Mouse (Mus musculus) layer of hippocampus, postnatal 14 days (tissue): ENCODE data around the gene Odf3. TPM values are rescaled to one million over a fixed set of nuclear protein-coding genes. Genes with fewer than 3 reads are reported as not detected.

ENCODE experiments used
- DNase-seq, 2 experiments: peaks; one replicate each; pipeline ENCODE4 v3.0.0; 2021 to 2022; ENCODE audit warnings: low spot score in 2 of 2, mixed read lengths in 1 of 2
- long read RNA-seq, 2 experiments: library from polyadenylated mRNA; stranded (forward); transcript quantifications; one replicate each; pipeline ENCODE4 v2.0.0; 2021
- total RNA-seq, 2 experiments: library from RNA; stranded (reverse); gene quantifications; 2 replicates each; pipeline ENCODE4 v1.2.3; 2021

Odf3 gene
- total RNA-seq = not detected
- long read RNA-seq, experiment 1 = 0 reads
- long read RNA-seq, experiment 2, partial matches to known transcripts = 0 of 2 reads
- long read RNA-seq, experiment 2, other reads (novel, unspliced or antisense) = 2 of 2 reads

DNA sequence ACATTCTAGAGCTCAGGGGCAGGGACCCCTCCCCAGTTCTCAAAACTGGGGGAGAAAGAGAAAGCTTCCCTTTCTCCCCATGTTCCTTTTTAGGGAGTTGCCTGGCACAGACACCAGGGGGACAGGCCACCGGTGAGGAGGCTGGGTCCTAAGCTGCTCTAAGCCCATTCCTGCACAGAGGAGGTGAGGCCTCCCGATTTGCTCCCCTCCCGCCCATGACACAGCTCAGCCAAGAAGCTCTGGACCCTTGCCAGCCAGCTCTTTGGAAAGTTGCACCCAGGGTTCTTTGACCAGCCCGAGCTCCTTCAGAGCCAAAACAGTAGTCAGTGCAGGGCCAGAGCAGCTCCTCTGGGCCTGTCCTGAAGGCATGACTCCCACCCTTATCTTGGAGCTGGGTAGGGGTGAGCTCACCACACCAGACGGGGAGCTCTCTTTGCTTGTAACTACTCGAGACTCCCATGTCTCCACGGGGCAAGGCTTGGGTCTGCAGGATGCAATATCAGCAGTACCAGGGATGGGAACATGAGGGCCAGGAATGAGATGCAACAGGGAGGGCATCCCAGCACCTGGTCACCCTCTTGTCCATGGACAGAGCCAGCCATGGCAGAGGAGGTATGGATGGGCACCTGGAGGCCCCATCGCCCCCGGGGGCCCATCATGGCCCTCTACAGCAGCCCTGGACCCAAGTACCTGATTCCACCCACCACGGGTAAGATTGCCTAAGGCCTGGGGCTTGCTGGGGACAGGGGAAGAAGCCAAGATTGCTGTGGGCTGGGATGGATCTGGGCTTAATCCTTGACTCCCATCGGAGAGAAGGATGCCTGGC is at the start of gene Odf3:
Gene Odf3, plus strand, starts transcription at position 51 of the 826 bp plus-strand sequence.
- peak in 1 of 2 experiments; percentile 41 for DNase-seq

DNA sequence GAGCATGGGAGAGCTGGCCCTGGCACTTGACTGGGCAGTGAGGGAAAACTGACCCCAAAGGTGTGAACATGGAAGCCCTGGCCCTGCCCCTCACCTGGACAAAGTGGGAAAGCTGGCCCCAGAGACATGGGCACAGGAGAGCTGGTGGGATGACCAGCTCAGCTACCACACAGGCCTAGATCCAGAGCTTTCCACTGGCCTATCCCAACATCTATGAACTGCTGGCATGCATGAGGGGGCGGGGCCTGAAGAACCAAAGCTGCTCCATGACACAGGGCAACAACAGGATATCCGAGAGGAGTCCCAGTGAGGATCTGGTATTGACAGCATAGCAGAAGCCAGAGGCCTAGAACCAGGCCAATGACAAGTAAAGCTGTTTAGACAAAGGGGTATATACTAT is 49.4 kb upstream of the Odf3 start:
- no peak for DNase-seq

DNA sequence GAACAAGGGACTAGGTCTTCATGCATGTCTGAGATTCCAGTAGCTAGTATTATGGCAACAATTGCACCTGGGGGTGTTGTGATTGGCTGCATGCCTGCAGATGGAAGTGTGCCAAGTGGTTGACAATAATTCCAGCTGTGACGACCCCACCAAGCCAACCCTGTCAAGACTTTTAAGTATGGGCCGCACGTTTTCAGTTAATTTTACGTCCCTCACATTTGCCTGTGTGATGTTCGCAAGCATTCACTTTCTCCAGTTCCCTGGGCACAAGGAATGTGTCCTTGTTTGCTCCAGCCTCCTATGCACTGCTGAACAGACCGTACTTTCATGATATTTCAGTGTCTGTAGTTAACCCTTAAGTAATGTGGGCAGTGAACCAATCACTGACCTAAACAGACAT is 45.0 kb upstream of the Odf3 start:
- DNase-seq = no peak

DNA sequence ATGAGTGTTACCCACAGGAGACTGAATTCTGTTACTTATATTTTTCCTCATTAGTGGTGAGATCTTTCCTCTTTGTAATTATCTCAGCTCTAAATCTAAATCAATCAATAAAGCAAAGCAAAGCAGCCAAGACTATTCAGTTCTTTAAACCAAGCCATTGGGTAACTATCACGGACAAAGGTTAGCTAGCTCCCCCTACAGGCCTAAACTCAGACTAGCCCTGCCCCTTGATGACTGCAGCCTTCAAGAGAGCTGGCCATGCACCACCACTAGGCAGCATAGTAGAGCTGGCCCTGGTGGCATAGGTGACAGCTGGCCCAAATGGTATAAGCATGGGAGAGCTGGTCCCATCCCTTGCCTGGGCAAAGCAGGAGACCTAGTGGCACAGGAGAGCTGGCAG is 41.9 kb upstream of the Odf3 start:
- peak; percentile 32 to 47 for DNase-seq

DNA sequence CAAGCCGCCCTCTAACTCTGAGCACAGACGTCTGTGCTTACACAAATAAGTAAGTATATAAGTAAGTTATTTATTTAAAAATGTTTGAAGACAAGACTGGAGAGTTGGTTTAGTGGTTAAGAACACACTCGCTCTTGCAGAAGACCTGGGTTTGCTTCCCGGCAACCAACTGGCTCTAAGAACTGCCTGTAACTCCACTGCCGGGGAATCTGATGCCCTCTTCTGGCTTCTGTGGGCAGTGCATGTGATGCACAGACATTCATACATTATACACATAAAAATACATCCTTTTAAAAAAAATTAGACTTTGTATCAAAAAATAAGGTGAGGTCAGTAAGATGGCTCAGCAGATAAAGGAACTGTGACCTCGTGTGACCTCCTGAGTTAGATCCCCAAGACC is 37.1 kb upstream of the Odf3 start:
- DNase-seq = no peak

DNA sequence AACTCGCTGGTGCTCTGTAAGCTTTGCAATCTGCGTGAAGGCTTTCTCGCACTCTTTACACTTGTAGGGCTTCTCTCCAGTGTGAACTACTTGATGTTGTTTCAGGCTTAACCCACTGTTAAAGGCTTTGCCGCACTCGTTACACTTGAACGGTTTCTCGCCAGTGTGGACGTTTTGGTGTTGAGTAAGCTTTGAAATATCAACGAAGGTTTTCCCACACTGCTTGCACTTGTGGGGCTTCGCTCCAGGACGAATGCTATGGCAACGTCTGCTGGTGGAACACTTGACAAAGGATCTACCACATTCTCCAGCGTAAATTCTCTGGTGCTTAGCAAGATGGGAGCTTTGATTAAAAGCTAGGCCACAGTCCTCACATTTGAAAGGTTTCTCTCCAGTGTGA is 35.9 kb upstream of the Odf3 start:
- DNase-seq = peak; percentile 24 to 55

DNA sequence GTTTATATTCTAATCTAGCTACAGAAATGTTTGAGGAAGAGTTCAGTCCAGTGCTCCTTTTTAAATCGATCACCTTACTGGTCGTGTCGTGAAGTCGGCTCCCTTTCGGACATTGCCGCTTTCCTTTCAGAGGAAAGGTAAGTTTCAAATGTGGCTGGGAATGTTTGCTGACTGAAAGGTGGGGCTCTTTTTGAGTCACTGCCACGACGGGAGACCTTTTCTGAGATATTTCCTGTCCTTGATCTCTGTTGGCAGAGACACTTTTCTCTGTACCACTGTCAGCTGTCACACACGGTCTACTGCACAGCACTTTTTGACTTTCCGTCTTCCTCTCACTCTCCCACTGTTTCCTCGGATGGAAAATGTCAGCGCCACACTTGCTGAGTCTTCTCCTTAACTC is 34.8 kb upstream of the Odf3 start:
- no peak for DNase-seq

DNA sequence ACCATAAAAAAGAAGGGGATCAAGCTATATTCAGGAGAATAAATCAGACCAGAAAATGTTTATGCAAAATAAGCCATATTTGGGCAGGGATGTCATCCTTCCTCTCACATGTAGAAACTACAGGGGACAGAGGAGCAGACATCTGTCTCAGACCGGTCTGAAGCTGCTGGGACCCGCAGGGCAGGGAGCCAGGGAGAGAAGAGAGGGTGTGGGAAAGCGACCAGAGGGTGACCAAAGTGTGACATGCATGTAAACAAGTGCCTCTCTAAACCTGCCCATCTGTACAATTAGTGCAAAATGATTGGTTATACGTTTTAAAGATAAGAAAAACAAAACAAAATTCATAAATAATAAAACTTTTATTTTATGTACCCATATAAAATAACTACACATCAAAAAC is 27.4 kb upstream of the Odf3 start:
- DNase-seq = no peak

DNA sequence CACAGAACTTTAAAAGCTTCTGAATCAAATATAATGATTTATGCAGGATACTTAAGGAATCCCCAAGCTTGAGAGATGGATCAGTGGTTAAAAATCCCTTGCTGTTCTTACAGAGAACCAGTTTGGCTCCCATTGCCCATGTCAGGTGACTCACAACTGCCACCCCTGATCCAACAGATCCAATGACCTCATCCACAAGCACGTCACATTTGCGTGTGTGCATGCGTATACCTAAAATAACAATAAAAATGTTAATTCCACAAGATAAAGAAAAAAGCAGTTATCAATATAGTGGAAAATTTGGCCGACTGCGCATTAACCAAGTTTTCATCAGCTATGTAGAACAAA is 26.3 kb upstream of the Odf3 start:
- no peak for DNase-seq

DNA sequence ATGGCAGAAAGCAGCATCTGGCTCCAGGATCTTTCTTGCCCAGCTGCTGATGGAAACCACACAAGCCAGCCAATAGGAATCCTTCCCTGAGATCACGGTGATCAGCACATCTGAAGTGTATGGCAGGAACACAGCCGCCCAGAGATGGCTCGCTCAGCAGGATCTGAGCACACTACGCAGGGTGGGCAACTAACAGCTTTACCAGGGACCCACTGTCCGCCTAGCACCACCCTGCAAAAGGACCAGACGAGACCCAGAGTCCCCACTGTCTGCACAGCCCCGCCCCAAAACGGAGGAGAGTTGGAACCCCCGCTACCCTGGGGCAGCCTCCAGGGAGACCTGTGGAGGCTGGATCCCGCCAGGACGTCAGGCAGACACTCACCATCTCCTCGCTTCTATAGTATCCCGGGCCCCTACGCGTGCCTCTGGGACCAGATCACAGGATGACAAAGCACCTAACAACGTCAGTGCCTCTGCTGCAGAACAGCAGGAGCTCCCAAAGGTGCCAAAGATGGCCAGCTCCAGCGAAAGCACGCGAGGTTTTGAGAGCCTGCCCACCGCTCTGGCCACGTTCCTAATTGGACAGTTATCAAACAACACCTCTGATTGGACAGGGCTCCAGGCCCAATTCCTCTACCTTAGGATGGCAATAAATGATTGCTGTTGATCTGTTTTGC is 25.8 kb upstream of the Odf3 start, which contains the start of gene Zfp941:
Gene Zfp941, minus strand, starts transcription at position 526 of the 677 bp plus-strand sequence.
- DNase-seq = peak; percentile 49 to 61

DNA sequence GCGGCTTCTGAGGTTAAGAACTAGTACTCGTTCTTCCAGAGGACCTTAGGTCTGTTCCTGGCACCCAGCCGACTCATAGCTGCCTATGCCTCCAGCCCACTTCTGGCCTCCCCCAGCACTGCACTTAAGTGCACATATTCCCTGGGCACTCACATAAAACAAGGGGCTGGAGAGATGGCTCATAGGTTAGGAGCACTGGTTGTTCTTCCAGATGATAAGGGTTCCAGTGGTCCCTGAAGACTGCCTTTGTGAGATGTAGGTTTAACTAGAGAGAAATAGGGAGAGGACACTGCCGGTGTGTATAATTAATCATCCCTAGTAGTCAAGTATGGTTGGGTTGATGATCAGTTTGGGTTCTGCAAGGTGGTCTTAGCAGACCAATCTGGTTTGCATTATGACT is 24.9 kb upstream of the Odf3 start:
- DNase-seq = no peak

DNA sequence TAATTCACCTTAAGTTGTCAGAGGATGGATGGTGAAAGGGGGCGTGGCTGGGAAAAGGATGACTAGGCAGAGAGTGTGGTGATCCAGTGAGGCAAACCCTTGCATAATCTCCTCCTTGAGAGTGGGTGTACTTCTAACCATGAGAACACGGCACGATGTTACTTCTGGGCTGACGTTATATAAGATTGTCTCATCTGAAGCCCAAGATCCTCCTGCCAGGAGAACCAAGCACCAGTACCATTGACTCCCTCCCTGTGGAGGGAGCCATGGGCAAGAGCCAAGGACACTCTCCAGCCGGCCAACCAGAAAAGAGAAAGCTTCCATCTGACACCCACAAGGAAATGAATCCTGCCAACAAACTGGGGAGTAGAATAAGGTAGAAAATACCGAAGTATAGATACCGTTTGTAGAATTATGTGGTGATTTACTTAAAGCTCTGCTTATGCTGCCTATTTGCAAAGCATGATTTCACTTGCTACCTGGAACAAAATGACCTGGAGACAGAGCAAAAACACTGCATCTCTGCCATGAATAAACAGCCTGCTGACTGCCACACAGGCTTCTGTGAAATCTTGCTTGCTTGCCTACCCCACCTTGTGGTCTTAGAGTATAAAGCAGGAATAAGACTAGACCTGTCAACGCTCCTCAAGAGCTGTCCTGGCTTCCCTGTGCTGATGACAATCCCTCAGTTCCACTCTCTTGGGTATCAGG is 19.3 kb upstream of the Odf3 start:
- DNase-seq = peak in 1 of 2 experiments; percentile 76

DNA sequence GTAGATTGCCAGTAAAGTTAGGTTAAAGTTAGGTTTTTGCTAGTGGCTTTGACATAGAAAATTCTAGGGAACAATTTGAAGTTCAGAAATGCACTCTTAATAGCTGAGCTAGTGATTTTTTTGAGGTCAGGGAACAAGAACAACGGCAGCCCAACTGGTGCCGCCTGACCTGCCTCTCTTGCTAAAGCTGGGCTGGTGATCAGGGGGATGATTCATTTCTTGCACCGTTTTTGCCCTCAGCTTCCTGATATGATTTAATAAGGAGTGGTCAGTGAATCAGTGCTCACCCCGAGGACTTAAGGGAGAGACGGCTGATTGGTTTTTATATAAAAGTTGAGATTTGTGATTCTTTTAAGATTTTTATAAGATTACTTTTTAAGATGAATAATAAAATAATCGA is 16.2 kb upstream of the Odf3 start:
- no peak for DNase-seq

DNA sequence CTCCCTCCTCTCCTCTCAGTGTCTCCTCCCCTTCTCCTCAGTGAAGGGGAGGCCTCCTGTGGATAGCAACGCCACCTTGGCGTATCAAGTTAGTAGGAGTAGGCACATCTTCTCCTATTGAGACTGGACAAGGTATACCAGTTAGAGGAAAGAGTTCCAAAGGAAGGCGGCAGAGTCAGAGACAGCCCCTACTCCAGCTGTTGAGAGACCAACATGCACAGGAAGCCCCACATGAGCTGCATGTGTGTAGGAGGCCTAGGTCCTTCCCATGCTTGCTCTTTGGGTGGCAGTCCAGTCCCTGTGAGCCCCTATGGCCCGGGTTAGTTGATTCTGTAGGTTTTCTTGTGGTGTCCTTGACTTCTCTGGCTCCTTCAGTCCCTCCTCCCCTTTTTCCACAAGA is 14.3 kb upstream of the Odf3 start:
- DNase-seq = no peak

DNA sequence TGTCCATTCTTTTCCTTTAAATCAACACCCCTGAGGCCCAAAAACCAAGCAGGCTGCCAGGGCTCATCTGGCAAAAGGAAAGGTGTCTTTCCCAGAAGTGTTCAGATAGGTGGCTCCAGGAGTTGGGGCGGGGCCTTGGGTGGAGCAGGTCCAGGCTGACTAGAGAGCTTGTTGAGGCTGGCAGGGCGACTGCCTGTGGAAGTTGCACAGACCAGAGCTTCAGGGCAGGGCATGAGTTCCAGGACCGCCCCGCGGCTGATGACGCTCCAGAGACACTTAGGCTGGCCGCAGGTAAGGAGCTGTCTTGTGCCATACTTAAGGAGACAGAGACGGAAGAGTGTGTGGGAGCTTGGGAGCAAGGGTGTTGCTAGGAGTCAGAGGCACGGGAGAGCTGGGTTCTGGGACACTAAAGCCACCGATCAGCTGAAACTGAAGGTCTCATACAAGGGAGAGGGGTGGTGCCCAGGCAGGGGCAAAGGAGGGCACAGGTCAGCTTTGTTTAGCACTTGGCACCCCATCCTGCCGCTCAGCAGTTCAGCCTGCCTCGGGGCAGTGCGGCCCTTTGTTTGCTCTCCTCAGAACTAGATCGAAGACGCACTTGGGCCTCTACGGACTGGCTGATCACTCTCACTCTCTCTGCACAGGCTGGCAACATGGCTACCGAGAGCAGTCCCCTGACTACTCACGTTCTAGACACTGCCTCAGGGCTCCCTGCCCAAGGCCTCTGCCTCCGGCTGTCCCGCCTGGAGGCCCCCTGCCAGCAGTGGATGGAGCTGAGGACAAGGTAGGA is 12.4 kb upstream of the Odf3 start, which contains the start of gene Urah:
Gene Urah, plus strand, starts transcription at position 51 of the 790 bp plus-strand sequence.
- no peak for DNase-seq

DNA sequence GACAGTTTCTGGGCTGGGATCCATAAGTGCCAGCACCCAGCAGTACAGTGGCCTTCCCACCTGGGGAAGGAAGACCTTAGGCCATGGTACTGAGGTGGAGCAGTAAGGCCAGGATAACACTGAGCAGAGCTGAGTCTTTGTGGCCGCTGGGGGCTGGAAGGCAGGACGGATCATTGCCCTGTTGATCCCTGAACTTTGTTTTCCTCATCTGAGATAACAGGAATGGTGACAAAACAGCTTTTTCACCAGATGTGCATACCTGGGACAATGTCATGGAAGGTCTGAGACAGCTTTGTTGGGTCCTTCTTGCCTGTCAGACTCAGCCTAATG is 11.9 kb upstream of the Odf3 start:
- DNase-seq = no peak

DNA sequence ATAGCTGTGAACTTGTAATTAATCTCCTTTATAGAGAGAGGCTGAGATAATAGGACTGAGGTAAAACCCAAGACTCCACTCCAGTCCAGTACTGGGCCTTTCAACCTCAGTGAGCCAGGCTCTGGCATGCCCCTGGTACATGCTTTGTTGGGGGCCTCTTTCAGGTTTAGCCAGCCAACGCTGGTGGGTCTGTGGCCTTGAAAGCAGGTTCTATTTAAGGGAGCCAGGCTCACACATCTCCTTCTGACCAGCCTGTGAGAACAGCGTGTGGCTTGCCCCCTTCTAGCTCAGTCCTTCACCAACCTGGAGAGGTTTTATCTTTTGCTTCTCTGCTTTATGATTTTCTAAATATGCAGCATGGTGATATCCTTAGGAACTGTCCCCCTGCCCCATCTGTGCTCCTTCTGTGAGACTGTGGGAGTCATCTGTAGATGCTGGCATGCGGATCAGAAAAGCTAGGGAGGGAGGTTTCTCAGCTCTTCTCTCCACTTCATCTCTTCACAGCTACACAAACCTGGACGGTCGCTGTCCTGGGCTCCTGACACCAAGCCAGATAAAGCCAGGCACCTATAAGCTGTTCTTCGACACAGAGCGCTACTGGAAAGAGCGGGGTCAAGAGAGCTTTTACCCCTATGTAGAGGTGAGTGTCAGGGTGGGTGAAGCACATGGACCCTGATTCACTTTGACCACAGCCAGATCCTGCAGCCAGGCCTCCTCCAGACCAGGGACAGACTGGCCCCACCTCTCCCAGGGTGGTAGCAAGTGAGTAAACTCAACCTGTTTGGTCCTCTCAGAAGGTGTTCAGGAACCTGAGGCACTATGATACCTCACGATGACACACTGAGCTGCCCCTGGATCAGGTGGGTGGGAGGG is 11.1 kb upstream of the Odf3 start:
- peak; percentile 39 to 69 for DNase-seq

DNA sequence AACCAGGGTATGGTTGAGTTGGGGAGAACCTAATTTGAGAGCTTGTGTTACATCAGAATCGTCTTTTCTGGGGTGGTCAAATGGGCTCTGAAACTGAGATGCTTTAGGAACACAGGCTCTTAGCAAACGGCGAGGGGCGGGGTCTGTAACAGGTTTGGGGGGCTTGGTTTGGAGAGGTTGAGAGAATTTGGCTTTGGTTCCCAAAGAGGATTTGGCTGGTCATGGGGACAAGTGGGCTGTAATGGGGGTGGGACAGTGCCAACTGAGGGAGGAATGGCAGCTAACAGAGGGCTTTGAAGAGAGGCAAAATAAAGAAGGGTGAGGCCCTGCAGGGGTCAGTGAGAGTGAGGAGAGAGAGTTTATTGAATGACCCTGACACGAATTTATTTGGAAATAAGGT is 8.0 kb upstream of the Odf3 start:
- no peak for DNase-seq

DNA sequence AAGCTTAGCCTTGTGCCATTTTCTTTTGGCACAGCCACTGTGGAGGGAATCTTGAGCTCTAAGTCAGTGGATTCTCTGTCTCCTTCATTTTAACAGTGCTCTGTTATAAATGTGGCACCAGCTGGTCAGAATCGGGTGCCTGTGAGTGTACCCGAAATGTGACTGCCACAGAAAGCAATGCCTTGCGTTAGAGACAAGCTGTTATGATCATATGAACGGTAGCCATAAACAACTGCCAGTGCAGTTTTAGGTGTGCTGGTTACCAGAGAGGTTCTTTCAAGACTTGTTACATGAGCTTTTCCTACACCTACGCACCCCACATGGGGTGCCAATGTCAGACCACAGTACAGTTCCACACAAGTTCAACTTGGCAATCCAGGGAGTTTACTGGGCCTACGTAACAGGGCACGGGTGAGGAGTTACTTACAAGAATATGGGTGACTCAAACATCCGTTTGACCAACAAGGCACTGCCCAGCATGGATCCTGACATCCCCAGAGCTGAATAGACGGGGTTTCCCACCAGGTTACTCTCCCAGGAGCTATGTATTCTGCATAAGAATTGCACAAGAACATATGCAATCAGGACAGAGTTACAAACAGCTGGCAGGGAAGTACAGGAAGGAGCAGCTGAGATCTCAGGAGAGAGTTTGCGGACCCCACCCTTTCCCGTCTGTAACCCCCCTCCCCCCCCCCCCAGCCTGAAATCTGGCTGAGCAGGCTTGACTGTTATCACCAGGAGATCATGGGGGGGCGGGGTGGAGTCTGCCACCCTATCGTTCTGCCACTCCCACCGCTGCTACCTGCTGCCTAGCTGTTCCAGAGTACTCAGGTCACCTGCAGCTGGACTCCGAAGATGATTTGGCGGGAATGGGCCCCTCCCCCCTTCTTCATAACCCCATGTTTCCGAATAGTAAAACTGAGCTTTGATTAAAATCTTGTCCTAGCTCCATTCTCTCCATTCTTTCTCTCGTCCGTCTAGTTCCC is 6.6 kb upstream of the Odf3 start:
- no peak for DNase-seq
